ENCODE assay signal across 14 mouse cellular contexts in genomic region chr11:59151729-59152128, GRCm38 (mm10). TPM values are rescaled to one million over a fixed set of nuclear protein-coding genes. Genes with fewer than 3 reads are reported as not detected.
DNase-seq lines count a peak whose midpoint lies in the region; ATAC-seq and TF ChIP-seq lines count a peak whose summit lies in the region.
"Had no signal": no experiment of that assay in that cellular context is flagged by ENCODE, and none has a peak within 500 bp of the region (broad histone marks: within the 10 kb centered on the region; RNA-seq: fewer than 3 reads in every experiment).

No protein-coding gene starts in this region.

- no peaks in the 10 kb centered on the region for H3K9me3 ChIP-seq in forebrain, postnatal 0 days (ENCODE audit: low read length)
- no peaks in the 10 kb centered on the region for H3K9me3 ChIP-seq in forebrain, embryonic 13.5 days (replicated peaks)
- H3K9me3 ChIP-seq in lung, postnatal 0 days (ENCODE audit: low read length), result no peaks in the 10 kb centered on the region
- H3K9me3 ChIP-seq: heart, embryonic 13.5 days had no signal

- DNase-seq in forebrain, postnatal 0 days, result no peak
- DNase-seq in lung, postnatal 0 days (ENCODE audit: low spot score), result no peak
- no peak for DNase-seq in lung, postnatal 10 days
- DNase-seq in splenic B cell, adult 2 months (ENCODE audit: low read depth, low spot score), result peak; percentile 39
- no peak for DNase-seq in yolk sac, embryonic 10.5 days (ENCODE audit: low spot score)
- DNase-seq in left cerebral cortex, postnatal 36 days (ENCODE audit: low spot score in 2 of 2), result no peak
- DNase-seq: adrenal gland, postnatal 10 days; cerebellum, adult 9-10 months; spleen, adult 18-20 months; thymus, postnatal 36 days had no signal

- peak; percentile 36 for TF ChIP-seq CTCF in forebrain, postnatal 0 days (IDR thresholded peaks at IDR 0.05; ENCODE audit: low read depth)
- peak; percentile 45 for TF ChIP-seq CTCF in lung, postnatal 0 days (IDR thresholded peaks at IDR 0.05)
- TF ChIP-seq CTCF in bone marrow, adult 2 months (IDR thresholded peaks at IDR 0.05; ENCODE audit: control insufficient read depth, insufficient read depth, low read length), result peak; percentile 47; the same call in 1 of the 2 replicates

- H3K4me1 ChIP-seq in forebrain, postnatal 0 days (ENCODE audit: insufficient read depth), result no peaks in the 10 kb centered on the region
- H3K4me1 ChIP-seq in forebrain, embryonic 13.5 days, result no peaks in the 10 kb centered on the region
- H3K4me1 ChIP-seq in lung, postnatal 0 days (ENCODE audit: insufficient read depth, low read depth, low read length), result no peaks in the 10 kb centered on the region
- H3K4me1 ChIP-seq in bone marrow, adult 2 months (ENCODE audit: control insufficient read depth, insufficient read depth, low read length), result no peaks in the 10 kb centered on the region

- no peaks in the 10 kb centered on the region for H3K36me3 ChIP-seq in forebrain, postnatal 0 days (ENCODE audit: insufficient read depth)
- peaks cover 7% of the 10 kb centered on the region; the same call in 1 of the 2 replicates for H3K36me3 ChIP-seq in forebrain, embryonic 13.5 days (ENCODE audit: poor library complexity, severe bottlenecking)
- no peaks in the 10 kb centered on the region for H3K36me3 ChIP-seq in lung, postnatal 0 days (ENCODE audit: insufficient read depth, low read length)
- no peaks in the 10 kb centered on the region for H3K36me3 ChIP-seq in splenic B cell, adult 2 months (ENCODE audit: control insufficient read depth, insufficient read depth, low read length, poor library complexity, severe bottlenecking)

- no peak overlapping the region for H3K27ac ChIP-seq in forebrain, postnatal 0 days (ENCODE audit: low read depth, low read length)
- no peak overlapping the region for H3K27ac ChIP-seq in forebrain, embryonic 13.5 days
- H3K27ac ChIP-seq in lung, postnatal 0 days (ENCODE audit: low read length), result no peak overlapping the region
- no peak overlapping the region for H3K27ac ChIP-seq in bone marrow, adult 2 months (ENCODE audit: control insufficient read depth, insufficient read depth, low read depth, low read length, poor library complexity)
- H3K27ac ChIP-seq: heart, embryonic 13.5 days had no signal

- no peak overlapping the region for H3K4me3 ChIP-seq in forebrain, postnatal 0 days (ENCODE audit: low read depth, low read length)
- H3K4me3 ChIP-seq in forebrain, embryonic 13.5 days, result no peak overlapping the region
- no peak overlapping the region for H3K4me3 ChIP-seq in lung, postnatal 0 days (ENCODE audit: low read depth, low read length)
- no peak overlapping the region for H3K4me3 ChIP-seq in bone marrow, adult 2 months (replicated peaks; ENCODE audit: control insufficient read depth, low read depth, low read length)
- H3K4me3 ChIP-seq: heart, embryonic 13.5 days had no signal

- 18% methylated on average over 3 of the region's 3 CpGs for WGBS in forebrain, postnatal 0 days
- WGBS in forebrain, embryonic 13.5 days, result 22% methylated on average over 3 of the region's 3 CpGs
- WGBS in lung, postnatal 0 days, result 28% methylated on average over 3 of the region's 3 CpGs
- WGBS in bone marrow, adult 2 months, result 52% methylated on average over 3 of the region's 3 CpGs

- no peak for TF ChIP-seq POLR2A in bone marrow, adult 2 months (IDR thresholded peaks at IDR 0.05; ENCODE audit: borderline replicate concordance, control insufficient read depth, low read depth, low read length)

- no peak for ATAC-seq in forebrain, postnatal 0 days
- no peak for ATAC-seq in forebrain, embryonic 13.5 days
- ATAC-seq in lung, postnatal 0 days, result no peak
- ATAC-seq: midbrain, embryonic 16.5 days had no signal

- H3K4me2 ChIP-seq in forebrain, postnatal 0 days (ENCODE audit: low read depth), result no peak overlapping the region
- no peak overlapping the region for H3K4me2 ChIP-seq in forebrain, embryonic 13.5 days
- H3K4me2 ChIP-seq in lung, postnatal 0 days (replicated peaks; ENCODE audit: low read depth, low read length), result no peak overlapping the region
- H3K4me2 ChIP-seq: heart, embryonic 13.5 days had no signal

- intact Hi-C loops in left cerebral cortex, postnatal 36 days (cut with DNase I), result no loop called here

- no peak overlapping the region for H3K9ac ChIP-seq in forebrain, postnatal 0 days
- H3K9ac ChIP-seq in forebrain, embryonic 13.5 days, result no peak overlapping the region
- no peak overlapping the region for H3K9ac ChIP-seq in lung, postnatal 0 days (replicated peaks; ENCODE audit: low read depth)
- H3K9ac ChIP-seq: heart, embryonic 13.5 days had no signal

- TF ChIP-seq EP300 in lung, postnatal 0 days (IDR thresholded peaks at IDR 0.05), result no peak

- H3K27me3 ChIP-seq in forebrain, postnatal 0 days (ENCODE audit: insufficient read depth, low read length), result no peaks in the 10 kb centered on the region
- H3K27me3 ChIP-seq in forebrain, embryonic 13.5 days, result no peaks in the 10 kb centered on the region
- no peaks in the 10 kb centered on the region for H3K27me3 ChIP-seq in lung, postnatal 0 days (replicated peaks; ENCODE audit: insufficient read depth, low read length)
- no peaks in the 10 kb centered on the region for H3K27me3 ChIP-seq in splenic B cell, adult 2 months (ENCODE audit: control insufficient read depth, insufficient read depth, low read length, poor library complexity, severe bottlenecking)
- H3K27me3 ChIP-seq: heart, embryonic 13.5 days had no signal

RNA-seq across cellular contexts. Expression of gene Iba57, which starts 11.8 kb away (rescaled TPM):
- total RNA-seq in forebrain, postnatal 0 days (2014; rRNA removed), result 11.2 and 13.8 TPM in 2 replicates
- 10.8 and 11.1 TPM in 2 replicates for polyA plus RNA-seq in forebrain, postnatal 0 days (2015; fragmentation: Nextera tagmentation; extraction: Ambion mirVana)
- 6.8 and 7.5 TPM in 2 replicates for polyA plus RNA-seq in forebrain, embryonic 13.5 days (2015; fragmentation: Nextera tagmentation; extraction: Ambion mirVana)
- 3.1 and 3.9 TPM in 2 replicates for polyA plus RNA-seq in lung, postnatal 0 days (2015; fragmentation: Nextera tagmentation; extraction: Ambion mirVana)
- 15.9 and 19.4 TPM in 2 replicates for polyA plus RNA-seq in bone marrow, adult 2 months (2011; ENCODE audit: insufficient read depth, insufficient read length, low replicate concordance, missing spikeins)
- 1 to 10 TPM; 6.8 to 7.8 TPM for total RNA-seq in left cerebral cortex, postnatal 36 days (2021)

RNA-seq across cellular contexts. Expression of gene Obscn, which starts 15.5 kb away (rescaled TPM):
- 1.5 and 1.7 TPM in 2 replicates for total RNA-seq in forebrain, postnatal 0 days (2014; rRNA removed)
- polyA plus RNA-seq in forebrain, postnatal 0 days (2015; fragmentation: Nextera tagmentation; extraction: Ambion mirVana), result 0.23 and 0.31 TPM in 2 replicates
- 0.04 and 0.08 TPM in 2 replicates for polyA plus RNA-seq in forebrain, embryonic 13.5 days (2015; fragmentation: Nextera tagmentation; extraction: Ambion mirVana)
- 0.92 and 1.5 TPM in 2 replicates for polyA plus RNA-seq in lung, postnatal 0 days (2015; fragmentation: Nextera tagmentation; extraction: Ambion mirVana)
- 1.3 and 5.0 TPM in 2 replicates for polyA plus RNA-seq in bone marrow, adult 2 months (2011; ENCODE audit: insufficient read depth, insufficient read length, low replicate concordance, missing spikeins)
- 1 to 10 TPM; 2.4 to 2.7 TPM for total RNA-seq in left cerebral cortex, postnatal 36 days (2021)

RNA-seq across cellular contexts. Expression of gene Gjc2, which starts 31.3 kb away (rescaled TPM):
- total RNA-seq in forebrain, postnatal 0 days (2014; rRNA removed), result 0.76 and 1.2 TPM in 2 replicates
- 0.19 and 0.31 TPM in 2 replicates for polyA plus RNA-seq in forebrain, postnatal 0 days (2015; fragmentation: Nextera tagmentation; extraction: Ambion mirVana)
- not detected in 2 replicates for polyA plus RNA-seq in forebrain, embryonic 13.5 days (2015; fragmentation: Nextera tagmentation; extraction: Ambion mirVana)
- 1.8 and 2.5 TPM in 2 replicates for polyA plus RNA-seq in lung, postnatal 0 days (2015; fragmentation: Nextera tagmentation; extraction: Ambion mirVana)
- not detected in 2 replicates for polyA plus RNA-seq in bone marrow, adult 2 months (2011; ENCODE audit: insufficient read depth, insufficient read length, low replicate concordance, missing spikeins)
- 10 to 100 TPM; 10.1 to 17.5 TPM for total RNA-seq in left cerebral cortex, postnatal 36 days (2021)

RNA-seq across cellular contexts. Expression of gene Guk1, which starts 40.3 kb away (rescaled TPM):
- 122 and 157 TPM in 2 replicates for total RNA-seq in forebrain, postnatal 0 days (2014; rRNA removed)
- polyA plus RNA-seq in forebrain, postnatal 0 days (2015; fragmentation: Nextera tagmentation; extraction: Ambion mirVana), result 274 and 284 TPM in 2 replicates
- 127 and 131 TPM in 2 replicates for polyA plus RNA-seq in forebrain, embryonic 13.5 days (2015; fragmentation: Nextera tagmentation; extraction: Ambion mirVana)
- polyA plus RNA-seq in lung, postnatal 0 days (2015; fragmentation: Nextera tagmentation; extraction: Ambion mirVana), result 151 and 168 TPM in 2 replicates
- polyA plus RNA-seq in bone marrow, adult 2 months (2011; ENCODE audit: insufficient read depth, insufficient read length, low replicate concordance, missing spikeins), result 40.5 and 53.7 TPM in 2 replicates
- total RNA-seq in left cerebral cortex, postnatal 36 days (2021), result 100 to 1,000 TPM; 128 to 152 TPM

RNA-seq across cellular contexts. Expression of gene Mrpl55, which starts 50.6 kb away (rescaled TPM):
- 45.2 and 69.5 TPM in 2 replicates for total RNA-seq in forebrain, postnatal 0 days (2014; rRNA removed)
- 124 and 131 TPM in 2 replicates for polyA plus RNA-seq in forebrain, postnatal 0 days (2015; fragmentation: Nextera tagmentation; extraction: Ambion mirVana)
- polyA plus RNA-seq in forebrain, embryonic 13.5 days (2015; fragmentation: Nextera tagmentation; extraction: Ambion mirVana), result 103 TPM in 2 replicates
- polyA plus RNA-seq in lung, postnatal 0 days (2015; fragmentation: Nextera tagmentation; extraction: Ambion mirVana), result 60.0 and 74.0 TPM in 2 replicates
- polyA plus RNA-seq in bone marrow, adult 2 months (2011; ENCODE audit: insufficient read depth, insufficient read length, low replicate concordance, missing spikeins), result 17.6 and 28.0 TPM in 2 replicates
- 10 to 100 TPM; 33.5 to 39.2 TPM for total RNA-seq in left cerebral cortex, postnatal 36 days (2021)
